Mouse (Mus musculus): ENCODE results near the gene Traf3ip1. TPM values are rescaled to one million over a fixed set of nuclear protein-coding genes. Genes with fewer than 3 reads are reported as not detected.
"Not testable (repeated sequence)": the region's sequence is repeated elsewhere in the genome, so short reads cannot be mapped to it uniquely, and the experiment has no call there.

Gene Traf3ip1
- polyA plus RNA-seq, 1 experiment from 2014 or later = 6.5 TPM

DNA sequence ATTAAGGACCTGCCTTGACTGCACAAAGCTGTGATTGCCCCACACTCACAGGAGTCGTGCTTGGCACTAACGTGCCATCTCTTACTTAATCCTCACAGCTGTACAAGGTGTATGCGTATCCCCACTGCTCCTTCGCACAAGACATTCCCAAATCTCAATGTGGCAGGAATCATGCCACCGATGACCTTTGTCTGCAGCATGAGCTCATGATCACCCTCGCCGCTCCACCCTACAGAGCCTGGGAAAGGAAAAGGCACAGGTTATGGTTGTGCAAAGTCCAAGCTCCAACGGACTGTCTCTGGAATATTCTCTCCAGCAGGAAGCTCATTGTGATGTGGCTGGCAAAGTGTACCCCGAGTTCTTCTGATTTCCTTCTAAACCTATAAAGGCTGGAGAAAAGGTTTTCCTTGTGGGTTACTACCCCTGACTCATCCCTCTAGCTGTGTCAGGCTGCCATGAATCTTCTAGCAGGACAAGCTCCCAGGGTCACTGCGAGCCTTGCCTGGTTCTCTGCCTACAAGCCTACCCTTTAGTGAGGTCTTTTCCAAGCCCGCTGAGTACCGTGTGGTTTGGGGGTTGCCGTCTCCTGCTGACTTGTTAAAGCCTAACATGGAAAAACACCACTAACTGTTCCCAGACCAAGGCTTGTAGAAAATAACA, 31.0 kb upstream of the Traf3ip1 start:
- 89% methylated on average over 13 of the region's 13 CpGs for WGBS
- H3K9me3 ChIP-seq (ENCODE audit: control insufficient read depth, low read length) = no peaks in the 10 kb centered on the region
- no peak overlapping the region for H3K4me3 ChIP-seq (replicated peaks; ENCODE audit: low read length)
- H3K4me1 ChIP-seq (replicated peaks; ENCODE audit: control insufficient read depth, insufficient read depth, low read length) = peaks cover 9% of the 10 kb centered on the region; the same call in 1 of the 2 replicates
- no peaks in the 10 kb centered on the region for H3K27me3 ChIP-seq (ENCODE audit: control insufficient read depth, insufficient read depth, low read length)
- DNase-seq (ENCODE audit: low spot score) (no peak), ATAC-seq (ENCODE audit: low FRiP score) (no peak)
- H3K27ac ChIP-seq = no peak overlapping the region
- no peak overlapping the region for H3K9ac ChIP-seq
- H3K4me2 ChIP-seq (replicated peaks) = no peak overlapping the region
- no peaks in the 10 kb centered on the region for H3K36me3 ChIP-seq (replicated peaks; ENCODE audit: control insufficient read depth, insufficient read depth)

DNA sequence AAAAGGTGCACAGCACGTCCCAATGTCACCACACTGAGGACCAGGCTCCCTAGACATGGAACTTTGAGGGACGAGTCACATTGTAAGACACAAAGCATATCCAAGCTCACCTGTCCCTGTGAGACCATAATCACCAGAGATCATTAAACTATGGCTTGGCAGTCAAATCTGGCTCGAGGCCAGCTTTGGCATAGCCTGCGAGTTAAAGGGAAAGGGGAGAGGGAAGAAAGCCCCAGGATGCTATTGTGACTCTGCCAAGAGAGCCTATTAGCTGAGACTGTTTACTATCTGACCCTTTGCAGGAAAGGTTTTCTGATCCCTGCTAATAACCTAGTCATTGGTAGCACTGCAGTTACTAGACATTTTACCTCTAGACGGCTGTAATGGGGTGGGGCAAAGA, 30.0 kb upstream of the Traf3ip1 start:
- H3K27ac ChIP-seq = no peak overlapping the region
- no peak overlapping the region for H3K4me3 ChIP-seq (replicated peaks; ENCODE audit: low read length)
- peaks cover 5% of the 10 kb centered on the region; the same call in 1 of the 2 replicates for H3K4me1 ChIP-seq (replicated peaks; ENCODE audit: control insufficient read depth, insufficient read depth, low read length)
- DNase-seq (ENCODE audit: low spot score) (peak; percentile 39), ATAC-seq (ENCODE audit: low FRiP score) (no peak)
- no peak overlapping the region for H3K9ac ChIP-seq
- H3K9me3 ChIP-seq (ENCODE audit: control insufficient read depth, low read length) = no peaks in the 10 kb centered on the region
- H3K36me3 ChIP-seq (replicated peaks; ENCODE audit: control insufficient read depth, insufficient read depth) = no peaks in the 10 kb centered on the region
- 54% methylated on average over 5 of the region's 5 CpGs for WGBS
- H3K4me2 ChIP-seq (replicated peaks) = no peak overlapping the region
- no peaks in the 10 kb centered on the region for H3K27me3 ChIP-seq (ENCODE audit: control insufficient read depth, insufficient read depth, low read length)

DNA sequence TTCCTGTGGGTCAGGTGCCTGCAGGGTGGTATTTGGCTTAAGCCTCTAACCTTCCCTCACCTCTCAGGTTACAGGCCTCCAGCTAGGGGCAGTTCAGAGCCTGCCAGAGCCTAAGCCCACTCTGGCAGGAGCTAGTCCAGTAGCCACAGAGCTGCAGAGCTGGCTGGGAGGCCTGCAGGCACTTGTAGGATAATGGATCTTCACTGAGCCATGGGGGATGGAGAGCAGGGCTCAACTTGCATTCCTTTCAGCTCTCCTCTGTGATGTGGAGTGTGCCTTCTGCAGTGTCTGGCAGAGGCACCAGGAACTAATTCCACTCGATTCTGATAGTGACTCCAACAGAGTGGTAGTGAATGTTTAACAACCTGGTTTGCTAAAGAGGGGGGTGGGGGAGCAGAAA, 29.2 kb upstream of the Traf3ip1 start:
- DNase-seq (ENCODE audit: low spot score) (no peak), ATAC-seq (ENCODE audit: low FRiP score) (no peak)
- Histone ChIP-seq H3K9ac (no peak overlapping the region), H3K36me3 (replicated peaks; ENCODE audit: control insufficient read depth, insufficient read depth) (no peaks in the 10 kb centered on the region), H3K27me3 (ENCODE audit: control insufficient read depth, insufficient read depth, low read length) (no peaks in the 10 kb centered on the region), H3K4me2 (replicated peaks) (no peak overlapping the region), H3K4me1 (replicated peaks; ENCODE audit: control insufficient read depth, insufficient read depth, low read length) (peaks cover 3% of the 10 kb centered on the region; the same call in 1 of the 2 replicates), H3K27ac (no peak overlapping the region), H3K9me3 (ENCODE audit: control insufficient read depth, low read length) (no peaks in the 10 kb centered on the region), H3K4me3 (replicated peaks; ENCODE audit: low read length) (no peak overlapping the region)
- 0% methylated on average over 1 of the region's 1 CpGs for WGBS

- Histone ChIP-seq H3K36me3 (replicated peaks; ENCODE audit: control insufficient read depth, insufficient read depth) (no peaks in the 10 kb centered on the region), H3K4me1 (replicated peaks; ENCODE audit: control insufficient read depth, insufficient read depth, low read length) (no peaks in the 10 kb centered on the region), H3K27me3 (ENCODE audit: control insufficient read depth, insufficient read depth, low read length) (no peaks in the 10 kb centered on the region), H3K4me2 (replicated peaks) (no peak overlapping the region), H3K27ac (no peak overlapping the region), H3K9me3 (ENCODE audit: control insufficient read depth, low read length) (no peaks in the 10 kb centered on the region), H3K9ac (no peak overlapping the region), H3K4me3 (replicated peaks; ENCODE audit: low read length) (no peak overlapping the region)
- no peak for ATAC-seq (ENCODE audit: low FRiP score)
- no peak for DNase-seq (ENCODE audit: low spot score)
- WGBS = 93% methylated on average over 6 of the region's 6 CpGs
These were observed 28.3 kb upstream of the Traf3ip1 start for GRCm38 (mm10) chr1:91466186-91466585.

- WGBS = 88% methylated on average over 4 of the region's 4 CpGs
- no peak overlapping the region for H3K4me3 ChIP-seq (replicated peaks; ENCODE audit: low read length)
- ATAC-seq (ENCODE audit: low FRiP score) = no peak
These were observed 24.5 kb upstream of the Traf3ip1 start for GRCm38 (mm10) chr1:91469888-91470419.

GRCm38 (mm10) chr1:91478145-91478544, 16.3 kb upstream of the Traf3ip1 start:
- WGBS = 90% methylated on average over 8 of the region's 13 CpGs
- not testable (repeated sequence) for H3K4me3 ChIP-seq (replicated peaks; ENCODE audit: low read length); H3K36me3 ChIP-seq (replicated peaks; ENCODE audit: control insufficient read depth, insufficient read depth)

More at GRCm38 (mm10) chr1:91469888-91470419, 24.5 kb upstream of the Traf3ip1 start:
- Histone ChIP-seq H3K27me3 (ENCODE audit: control insufficient read depth, insufficient read depth, low read length) (no peaks in the 10 kb centered on the region), H3K4me2 (replicated peaks) (no peak overlapping the region), H3K9me3 (ENCODE audit: control insufficient read depth, low read length) (no peaks in the 10 kb centered on the region), H3K9ac (no peak overlapping the region), H3K27ac (no peak overlapping the region), H3K4me1 (replicated peaks; ENCODE audit: control insufficient read depth, insufficient read depth, low read length) (no peaks in the 10 kb centered on the region), H3K36me3 (replicated peaks; ENCODE audit: control insufficient read depth, insufficient read depth) (no peaks in the 10 kb centered on the region)
- no peak for DNase-seq (ENCODE audit: low spot score)

GRCm38 (mm10) chr1:91478958-91479357, 15.5 kb upstream of the Traf3ip1 start:
- H3K9me3 ChIP-seq (ENCODE audit: control insufficient read depth, low read length) = no peaks in the 10 kb centered on the region
- H3K4me2 ChIP-seq (replicated peaks) = no peak overlapping the region
- DNase-seq (ENCODE audit: low spot score) (no peak), ATAC-seq (ENCODE audit: low FRiP score) (no peak)
- H3K36me3 ChIP-seq (replicated peaks; ENCODE audit: control insufficient read depth, insufficient read depth) = no peaks in the 10 kb centered on the region
- H3K4me1 ChIP-seq (replicated peaks; ENCODE audit: control insufficient read depth, insufficient read depth, low read length) = no peaks in the 10 kb centered on the region
- no peaks in the 10 kb centered on the region for H3K27me3 ChIP-seq (ENCODE audit: control insufficient read depth, insufficient read depth, low read length)
- H3K9ac ChIP-seq = no peak overlapping the region
- H3K4me3 ChIP-seq (replicated peaks; ENCODE audit: low read length) = no peak overlapping the region
- H3K27ac ChIP-seq = no peak overlapping the region
- WGBS = 97% methylated on average over 1 of the region's 1 CpGs

More at GRCm38 (mm10) chr1:91478145-91478544, 16.3 kb upstream of the Traf3ip1 start:
- not testable (repeated sequence) for H3K27me3 ChIP-seq (ENCODE audit: control insufficient read depth, insufficient read depth, low read length); H3K4me2 ChIP-seq (replicated peaks); H3K9me3 ChIP-seq (ENCODE audit: control insufficient read depth, low read length); H3K27ac ChIP-seq; DNase-seq (ENCODE audit: low spot score); ATAC-seq (ENCODE audit: low FRiP score); H3K9ac ChIP-seq; H3K4me1 ChIP-seq (replicated peaks; ENCODE audit: control insufficient read depth, insufficient read depth, low read length)

DNA sequence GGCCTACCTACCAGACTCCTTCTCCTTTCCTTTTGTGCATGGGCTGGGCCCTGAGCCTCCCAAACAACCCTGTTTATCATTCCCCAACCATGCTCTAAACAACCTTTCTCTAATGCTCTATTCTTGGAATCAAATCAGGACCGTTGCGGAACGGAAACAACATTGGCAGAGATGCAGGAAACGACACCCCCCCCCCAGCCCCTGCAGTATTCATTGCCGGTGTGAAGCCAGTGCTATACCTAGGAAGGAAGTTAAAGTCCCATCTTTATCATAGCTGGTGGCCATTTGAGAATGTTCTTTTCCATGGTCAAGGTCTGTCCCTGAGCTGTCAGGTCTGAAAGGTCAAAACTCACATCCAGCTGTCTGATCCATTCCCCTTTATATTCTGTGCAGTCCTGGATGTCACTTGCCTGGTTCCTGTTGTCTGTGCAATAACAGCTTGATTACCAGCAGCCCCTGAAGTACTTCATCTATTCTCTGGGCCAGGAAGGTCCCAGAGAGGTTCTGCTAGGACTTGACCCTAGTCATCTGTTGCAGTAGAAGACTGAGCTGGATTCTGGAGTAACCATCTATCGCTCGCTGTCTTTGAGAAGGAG, 11.7 kb upstream of the Traf3ip1 start:
- 81% methylated on average over 7 of the region's 7 CpGs for WGBS
- ATAC-seq (ENCODE audit: low FRiP score) = no peak

GRCm38 (mm10) chr1:91483304-91484010, 11.0 kb upstream of the Traf3ip1 start:
- H3K36me3 ChIP-seq (replicated peaks; ENCODE audit: control insufficient read depth, insufficient read depth) = no peaks in the 10 kb centered on the region
- DNase-seq (ENCODE audit: low spot score) (peak; percentile 79), ATAC-seq (ENCODE audit: low FRiP score) (0 out of 2 replicates have a peak, but pooled peaks have one; percentile 64)
- H3K9ac ChIP-seq = no peak overlapping the region
- H3K4me1 ChIP-seq (replicated peaks; ENCODE audit: control insufficient read depth, insufficient read depth, low read length) = no peaks in the 10 kb centered on the region
- H3K4me2 ChIP-seq (replicated peaks) = no peak overlapping the region
- no peaks in the 10 kb centered on the region for H3K9me3 ChIP-seq (ENCODE audit: control insufficient read depth, low read length)
- 43% methylated on average over 10 of the region's 10 CpGs for WGBS
- no peak overlapping the region for H3K4me3 ChIP-seq (replicated peaks; ENCODE audit: low read length)
- H3K27ac ChIP-seq = no peak overlapping the region
- no peaks in the 10 kb centered on the region for H3K27me3 ChIP-seq (ENCODE audit: control insufficient read depth, insufficient read depth, low read length)

More for the DNA sequence above, 11.7 kb upstream of the Traf3ip1 start:
- Histone ChIP-seq H3K27me3 (ENCODE audit: control insufficient read depth, insufficient read depth, low read length) (no peaks in the 10 kb centered on the region), H3K4me2 (replicated peaks) (no peak overlapping the region), H3K4me3 (replicated peaks; ENCODE audit: low read length) (no peak overlapping the region), H3K4me1 (replicated peaks; ENCODE audit: control insufficient read depth, insufficient read depth, low read length) (no peaks in the 10 kb centered on the region), H3K9me3 (ENCODE audit: control insufficient read depth, low read length) (no peaks in the 10 kb centered on the region), H3K27ac (no peak overlapping the region), H3K36me3 (replicated peaks; ENCODE audit: control insufficient read depth, insufficient read depth) (no peaks in the 10 kb centered on the region), H3K9ac (no peak overlapping the region)
- DNase-seq (ENCODE audit: low spot score) = no peak
